Mouse (Mus musculus): ENCODE data around the gene Ltbp1. TPM values are rescaled to one million over a fixed set of nuclear protein-coding genes. Genes with fewer than 3 reads are reported as not detected.

Ltbp1 gene
- polyA plus RNA-seq, 1 experiment from 2014 or later: 1.6 TPM

GRCm38 (mm10) chr17:75435599-75435998 lies 430.2 kb downstream of the Ltbp1 start, which contains the start of gene Rasgrp3:
Gene Rasgrp3, plus strand, starts transcription at chr17:75435896.
- no peak within 1 kb of the TSS for H3K4me2 ChIP-seq
- WGBS: 79% methylated on average over 6 of the region's 6 CpGs
- peak within 1 kb of the TSS; percentile 10; the same call in 1 of the 2 replicates for H3K4me3 ChIP-seq

DNA sequence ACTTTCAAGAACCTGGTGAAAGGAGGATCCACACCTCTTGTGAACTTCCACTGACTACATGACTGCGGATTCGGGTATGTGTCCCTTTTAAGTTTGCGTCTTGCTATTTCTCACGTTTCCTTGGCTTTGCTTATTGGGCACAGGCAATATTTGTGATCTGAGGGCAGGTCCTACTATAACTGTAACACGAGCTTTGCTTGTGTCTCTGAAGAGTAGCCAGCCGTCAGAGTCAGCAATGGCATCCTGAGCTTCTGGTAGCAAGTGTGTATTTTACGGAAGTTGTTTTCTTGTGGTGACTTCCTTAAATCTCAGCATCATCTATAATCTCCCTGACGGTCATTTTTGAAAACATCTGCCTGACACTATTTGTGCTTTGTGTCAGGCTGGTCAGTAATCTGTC lies 430.7 kb downstream of the Ltbp1 start:
- Histone ChIP-seq H3K36me3 (no peaks in the 10 kb centered on the region), H3K27me3 (no peaks in the 10 kb centered on the region), H3K4me3 (0 out of 2 replicates have a peak overlapping the region, but pooled peaks have one; percentile 0), H3K27ac (replicated peaks) (0 out of 2 replicates have a peak overlapping the region, but pooled peaks have one; percentile 34), H3K9ac (no peak overlapping the region), H3K4me1 (replicated peaks) (peaks cover 10% of the 10 kb centered on the region), H3K9me3 (no peaks in the 10 kb centered on the region), H3K4me2 (no peak overlapping the region)
- 87% methylated on average over 8 of the region's 8 CpGs for WGBS
- ATAC-seq (ENCODE audit: low FRiP score, low read depth): no peak

More at GRCm38 (mm10) chr17:75435599-75435998, 430.2 kb downstream of the Ltbp1 start, which contains the start of gene Rasgrp3:
- H3K27me3 ChIP-seq: no peaks in the 10 kb centered on the region
- H3K9ac ChIP-seq: no peak within 1 kb of the TSS
- H3K9me3 ChIP-seq: no peaks in the 10 kb centered on the region
- H3K27ac ChIP-seq (replicated peaks): 0 out of 2 replicates have a peak within 1 kb of the TSS, but pooled peaks have one; percentile 34
- no peaks in the 10 kb centered on the region for H3K36me3 ChIP-seq
- ATAC-seq (ENCODE audit: low FRiP score, low read depth): no peak
- H3K4me1 ChIP-seq (replicated peaks): peaks cover 8% of the 10 kb centered on the region

GRCm38 (mm10) chr17:75436819-75437218 lies 431.5 kb downstream of the Ltbp1 start:
- H3K4me3 ChIP-seq: peak overlapping the region; percentile 10; the same call in 1 of the 2 replicates
- H3K9ac ChIP-seq: no peak overlapping the region
- H3K27me3 ChIP-seq: no peaks in the 10 kb centered on the region
- no peaks in the 10 kb centered on the region for H3K36me3 ChIP-seq
- no peaks in the 10 kb centered on the region for H3K9me3 ChIP-seq
- no peak for ATAC-seq (ENCODE audit: low FRiP score, low read depth)
- H3K4me1 ChIP-seq (replicated peaks): peaks cover 10% of the 10 kb centered on the region
- H3K4me2 ChIP-seq: no peak overlapping the region
- H3K27ac ChIP-seq (replicated peaks): no peak overlapping the region
- 66% methylated on average over 6 of the region's 6 CpGs for WGBS

GRCm38 (mm10) chr17:75437239-75437750 lies 431.9 kb downstream of the Ltbp1 start:
- Histone ChIP-seq H3K4me2 (peak overlapping the region; percentile 9; the same call in 1 of the 2 replicates), H3K36me3 (no peaks in the 10 kb centered on the region)
- 60% methylated on average over 11 of the region's 11 CpGs for WGBS

GRCm38 (mm10) chr17:75438162-75438561 lies 432.8 kb downstream of the Ltbp1 start:
- H3K4me1 ChIP-seq (replicated peaks): peaks cover 10% of the 10 kb centered on the region
- 57% methylated on average over 5 of the region's 5 CpGs for WGBS
- H3K4me2 ChIP-seq: no peak overlapping the region
- no peaks in the 10 kb centered on the region for H3K36me3 ChIP-seq
- H3K9ac ChIP-seq: no peak overlapping the region
- H3K4me3 ChIP-seq: no peak overlapping the region
- H3K27me3 ChIP-seq: no peaks in the 10 kb centered on the region
- no peak overlapping the region for H3K27ac ChIP-seq (replicated peaks)
- ATAC-seq (ENCODE audit: low FRiP score, low read depth): no peak
- no peaks in the 10 kb centered on the region for H3K9me3 ChIP-seq

More at GRCm38 (mm10) chr17:75437239-75437750, 431.9 kb downstream of the Ltbp1 start:
- Histone ChIP-seq H3K4me1 (replicated peaks) (peaks cover 10% of the 10 kb centered on the region), H3K4me3 (no peak overlapping the region), H3K27me3 (no peaks in the 10 kb centered on the region), H3K9ac (no peak overlapping the region), H3K9me3 (no peaks in the 10 kb centered on the region), H3K27ac (replicated peaks) (no peak overlapping the region)
- no peak for ATAC-seq (ENCODE audit: low FRiP score, low read depth)

DNA sequence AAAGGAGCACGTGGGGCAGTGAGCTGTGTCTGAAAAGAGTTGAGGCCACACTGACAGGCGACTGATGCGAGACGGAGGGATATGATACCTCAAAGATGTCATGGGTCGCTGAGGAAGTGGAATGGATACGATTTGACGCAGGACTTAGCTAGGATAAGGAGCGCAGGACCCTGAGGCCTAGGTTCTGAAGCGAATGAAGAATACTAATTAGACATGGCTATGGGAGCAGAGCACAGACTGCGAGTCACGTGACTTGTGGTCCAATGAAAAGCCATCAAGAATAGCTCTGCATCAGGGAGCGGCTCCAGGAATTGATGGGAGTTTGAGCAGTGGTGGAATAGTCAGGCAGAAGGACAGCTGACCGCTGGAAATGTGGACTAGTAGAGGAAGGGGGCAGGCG lies 433.7 kb downstream of the Ltbp1 start:
- Histone ChIP-seq H3K27ac (replicated peaks) (no peak overlapping the region), H3K4me2 (no peak overlapping the region), H3K4me1 (replicated peaks) (peaks cover 10% of the 10 kb centered on the region), H3K4me3 (no peak overlapping the region), H3K9me3 (no peaks in the 10 kb centered on the region), H3K36me3 (no peaks in the 10 kb centered on the region), H3K27me3 (no peaks in the 10 kb centered on the region), H3K9ac (no peak overlapping the region)
- 69% methylated on average over 14 of the region's 14 CpGs for WGBS
- peak; percentile 53; the same call in 1 of the 2 replicates for ATAC-seq (ENCODE audit: low FRiP score, low read depth)

DNA sequence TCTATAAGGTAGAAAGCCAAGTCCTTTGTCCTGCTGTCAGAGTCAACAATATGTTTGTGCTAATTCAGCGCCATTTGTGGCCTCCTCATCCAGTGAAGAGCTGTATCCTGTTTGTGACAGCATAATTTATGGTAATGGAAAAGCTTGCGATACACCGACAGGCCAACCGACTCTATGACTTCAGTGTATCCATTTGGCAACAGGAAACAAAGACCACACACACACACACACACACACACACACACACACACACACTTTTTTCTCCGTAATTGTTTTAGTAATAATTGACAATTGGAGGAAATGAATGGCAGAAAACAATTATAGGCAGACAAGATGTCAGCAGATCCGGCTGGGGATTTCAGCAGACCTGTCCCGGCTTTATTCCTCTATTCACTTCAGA lies 435.3 kb downstream of the Ltbp1 start:
- H3K27me3 ChIP-seq: no peaks in the 10 kb centered on the region
- H3K27ac ChIP-seq (replicated peaks): 0 out of 2 replicates have a peak overlapping the region, but pooled peaks have one; percentile 10
- 35% methylated on average over 7 of the region's 7 CpGs for WGBS
- no peaks in the 10 kb centered on the region for H3K36me3 ChIP-seq
- no peaks in the 10 kb centered on the region for H3K9me3 ChIP-seq
- H3K4me3 ChIP-seq: no peak overlapping the region
- no peak overlapping the region for H3K4me2 ChIP-seq
- no peak for ATAC-seq (ENCODE audit: low FRiP score, low read depth)
- H3K9ac ChIP-seq: no peak overlapping the region
- H3K4me1 ChIP-seq (replicated peaks): peaks cover 10% of the 10 kb centered on the region

GRCm38 (mm10) chr17:75441260-75441830 lies 436.0 kb downstream of the Ltbp1 start:
- no peak overlapping the region for H3K9ac ChIP-seq
- H3K27me3 ChIP-seq: no peaks in the 10 kb centered on the region
- no peak overlapping the region for H3K4me3 ChIP-seq
- H3K4me2 ChIP-seq: no peak overlapping the region
- H3K9me3 ChIP-seq: no peaks in the 10 kb centered on the region
- H3K36me3 ChIP-seq: no peaks in the 10 kb centered on the region
- peak; percentile 51; the same call in 1 of the 2 replicates for ATAC-seq (ENCODE audit: low FRiP score, low read depth)
- peaks cover 10% of the 10 kb centered on the region for H3K4me1 ChIP-seq (replicated peaks)
- no peak overlapping the region for H3K27ac ChIP-seq (replicated peaks)
- 54% methylated on average over 5 of the region's 5 CpGs for WGBS
